Mouse (Mus musculus): Measurements from ENCODE around the gene Gm3776.
A peak's percentile ranks its signal among the peaks of the same experiment; 100 is the strongest.
"Not testable (repeated sequence)": the region's sequence is repeated elsewhere in the genome, so short reads cannot be mapped to it uniquely, and the experiment has no call there.

Gene Gm3776

GRCm38 (mm10) chr9:78292462-78292861, 35.5 kb downstream of the Gm3776 start:
- not testable (repeated sequence) for DNase-seq (ENCODE audit: extremely low spot score, low read depth, low spot score)

DNA sequence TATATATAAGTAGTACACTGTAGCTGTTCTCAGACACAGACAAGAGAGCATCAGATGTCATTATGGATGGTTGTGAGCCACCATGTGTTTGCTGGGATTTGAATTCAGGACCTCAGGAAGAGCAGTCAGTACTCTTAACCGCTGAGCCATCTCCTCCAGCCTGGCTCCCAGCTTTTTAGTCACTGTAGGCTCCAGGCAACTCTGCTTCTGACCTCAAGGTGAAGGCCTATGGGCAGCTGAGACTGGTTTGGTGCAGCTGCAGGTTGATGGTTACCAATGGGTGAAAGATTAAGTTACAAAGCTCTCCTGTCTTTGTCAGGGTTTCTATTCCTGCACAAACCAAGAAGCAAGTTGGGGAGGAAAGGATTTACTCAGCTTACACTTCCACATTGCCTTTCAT, 36.8 kb downstream of the Gm3776 start:
- not testable (repeated sequence) for DNase-seq (ENCODE audit: extremely low spot score, low read depth, low spot score)

GRCm38 (mm10) chr9:78294781-78295180, 37.9 kb downstream of the Gm3776 start:
- DNase-seq (ENCODE audit: extremely low spot score, low read depth, low spot score) = not testable (repeated sequence)

DNA sequence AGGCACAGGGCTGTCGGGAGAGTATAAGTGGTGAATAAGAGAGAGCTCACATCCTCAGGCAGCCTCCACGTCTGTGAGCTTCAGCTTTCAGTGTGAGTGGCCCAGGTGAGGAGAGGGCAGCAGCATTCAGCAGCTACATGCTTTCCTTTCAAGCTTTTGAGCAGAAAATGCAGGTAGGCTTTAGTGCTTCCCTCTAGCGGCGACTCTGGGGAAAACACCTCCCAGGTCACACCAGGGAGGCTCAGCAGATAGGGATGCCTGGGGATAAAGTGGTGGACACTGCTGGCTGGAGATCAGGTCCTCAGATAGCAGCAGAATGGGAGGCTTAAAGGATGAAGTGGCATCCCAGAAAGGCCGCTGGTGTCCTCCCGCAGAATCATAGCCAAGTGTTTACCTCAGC, 39.2 kb downstream of the Gm3776 start:
- peak; percentile 30 for DNase-seq (ENCODE audit: extremely low spot score, low read depth, low spot score)

- no peak for DNase-seq (ENCODE audit: extremely low spot score, low read depth, low spot score)
These were observed 41.3 kb downstream of the Gm3776 start for GRCm38 (mm10) chr9:78298232-78298631.

GRCm38 (mm10) chr9:78299143-78299542, 42.2 kb downstream of the Gm3776 start:
- DNase-seq (ENCODE audit: extremely low spot score, low read depth, low spot score) = not testable (repeated sequence)

- not testable (repeated sequence) for DNase-seq (ENCODE audit: extremely low spot score, low read depth, low spot score)
These were observed 51.2 kb downstream of the Gm3776 start for GRCm38 (mm10) chr9:78308122-78308521.

GRCm38 (mm10) chr9:78314696-78315095, 57.8 kb downstream of the Gm3776 start, which contains the start of gene Omt2a:
TSS of gene Omt2a (minus strand) at chr9:78314796.
- no peak for DNase-seq (ENCODE audit: extremely low spot score, low read depth, low spot score)
